Mouse (Mus musculus) spleen, adult 2 months (tissue): ENCODE results near the gene Tgoln1.

Experiments
- CTCF ChIP-seq: fragments of 200-500 bp; IDR thresholded peaks from 2 replicates; pipeline ENCODE4 v1.5.1; 2011; ENCODE audit warnings: mild to moderate bottlenecking, inconsistent platforms; ENCODE audit not compliant: insufficient read depth, insufficient read length, insufficient replicate concordance; ENCODE audit errors: extremely low read depth
- POLR2A ChIP-seq: fragments of 200-500 bp; IDR thresholded peaks from 2 replicates; pipeline ENCODE4 v1.6.1; 2011; ENCODE audit warnings: low read depth, low read length, inconsistent platforms

GRCm38 (mm10) chr6:72648002-72648595, 31.3 kb upstream of the Tgoln1 start:
- no peak for TF ChIP-seq CTCF
- TF ChIP-seq POLR2A = no peak
